Mouse (Mus musculus): ENCODE measurements around the gene Mpped2.

Gene Mpped2

DNA sequence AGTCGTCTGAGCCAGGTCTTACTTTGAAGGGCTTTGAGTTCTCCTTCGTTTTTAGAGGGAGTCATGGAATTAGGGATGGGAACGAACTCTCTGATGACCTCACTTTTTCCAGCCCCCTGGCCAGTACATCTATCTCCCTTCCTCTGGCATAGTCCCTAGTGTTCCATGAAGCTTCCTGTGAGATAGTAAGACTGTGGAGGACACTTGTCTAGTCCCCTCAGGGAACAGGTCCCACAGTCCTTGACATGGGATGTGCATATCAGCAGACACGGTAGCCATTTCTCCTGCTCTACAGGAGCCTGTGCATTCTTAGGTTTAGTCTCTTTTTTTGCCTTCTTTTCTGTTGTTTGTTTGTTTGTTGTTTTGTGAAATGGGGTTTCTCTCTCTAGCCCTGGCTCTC, 105.8 kb downstream of the Mpped2 start:
- DNase-seq (ENCODE audit: low spot score) = no peak

GRCm38 (mm10) chr2:106815898-106816297, 122.8 kb downstream of the Mpped2 start:
- no peak for DNase-seq (ENCODE audit: low spot score)

GRCm38 (mm10) chr2:106821292-106821691, 128.2 kb downstream of the Mpped2 start:
- no peak for DNase-seq (ENCODE audit: low spot score)

GRCm38 (mm10) chr2:106821883-106822282, 128.8 kb downstream of the Mpped2 start:
- DNase-seq (ENCODE audit: low spot score) = no peak

GRCm38 (mm10) chr2:106822540-106822939, 129.5 kb downstream of the Mpped2 start:
- no peak for DNase-seq (ENCODE audit: low spot score)

- DNase-seq (ENCODE audit: low spot score) = no peak
Measured at GRCm38 (mm10) chr2:106825461-106825860, 132.4 kb downstream of the Mpped2 start.

DNA sequence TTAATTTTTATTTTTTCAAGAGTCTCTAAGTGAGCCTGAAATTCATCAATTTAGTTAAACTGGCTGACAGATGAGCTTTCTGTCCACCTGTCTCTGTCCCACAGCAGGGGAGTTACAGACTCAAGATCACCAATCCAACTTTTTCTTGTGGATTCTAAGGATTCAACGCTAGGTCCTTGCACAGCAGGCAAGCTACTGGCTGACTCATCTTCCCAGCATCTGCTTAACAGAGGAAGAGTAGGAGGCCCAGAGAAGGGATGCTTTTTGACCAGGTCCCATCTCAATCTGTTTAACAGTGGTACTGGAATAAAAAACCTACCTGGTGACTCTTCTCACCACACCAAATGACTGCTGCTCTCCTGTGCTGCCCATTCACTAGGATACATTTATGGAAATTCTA, 133.0 kb downstream of the Mpped2 start:
- DNase-seq (ENCODE audit: low spot score) = no peak

- no peak for DNase-seq (ENCODE audit: low spot score)
Measured at GRCm38 (mm10) chr2:106826806-106827205, 133.7 kb downstream of the Mpped2 start.

GRCm38 (mm10) chr2:106828573-106829310, 135.7 kb downstream of the Mpped2 start:
- no peak for DNase-seq (ENCODE audit: low spot score)

DNA sequence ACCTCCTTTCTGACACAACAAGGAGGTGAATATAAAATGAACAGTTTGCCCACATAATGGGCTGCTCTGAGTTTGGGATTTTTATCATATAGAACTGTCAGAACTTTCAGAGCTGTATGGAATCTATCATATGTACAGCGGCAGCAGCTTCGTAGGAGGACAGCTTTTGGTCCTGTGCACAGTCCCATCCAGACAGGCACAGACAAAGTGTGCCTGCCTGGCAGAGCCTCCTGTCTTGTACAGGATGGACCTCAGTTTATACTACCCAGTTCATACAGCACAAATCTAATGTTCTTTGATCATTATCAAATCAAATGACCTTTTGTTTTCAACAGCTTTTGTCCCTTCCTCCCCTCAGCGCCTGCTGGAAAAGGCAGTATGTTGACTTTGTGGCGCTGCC, 136.4 kb downstream of the Mpped2 start:
- no peak for DNase-seq (ENCODE audit: low spot score)

- no peak for DNase-seq (ENCODE audit: low spot score)
Measured at GRCm38 (mm10) chr2:106832577-106832976, 139.5 kb downstream of the Mpped2 start.

DNA sequence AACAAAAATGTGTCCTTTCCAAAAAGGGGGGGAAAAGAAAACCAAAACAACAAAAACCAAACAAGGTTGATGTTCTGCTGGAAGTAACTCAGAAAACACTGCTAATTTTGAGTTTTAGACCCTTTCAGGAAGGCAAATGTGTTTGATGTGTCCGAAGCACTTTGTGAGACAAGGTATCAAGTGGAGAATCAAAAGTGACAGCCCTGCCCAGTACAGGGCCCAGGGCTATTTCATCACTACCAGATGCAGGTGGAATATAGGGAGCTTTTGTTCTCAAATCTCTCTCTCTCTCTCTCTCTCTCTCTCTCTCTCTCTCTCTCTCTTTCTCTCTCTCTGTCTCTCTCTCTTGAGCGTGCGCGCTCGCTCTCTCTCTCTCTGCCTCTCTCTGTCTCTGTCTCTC, 140.1 kb downstream of the Mpped2 start:
- DNase-seq (ENCODE audit: low spot score) = no peak

DNA sequence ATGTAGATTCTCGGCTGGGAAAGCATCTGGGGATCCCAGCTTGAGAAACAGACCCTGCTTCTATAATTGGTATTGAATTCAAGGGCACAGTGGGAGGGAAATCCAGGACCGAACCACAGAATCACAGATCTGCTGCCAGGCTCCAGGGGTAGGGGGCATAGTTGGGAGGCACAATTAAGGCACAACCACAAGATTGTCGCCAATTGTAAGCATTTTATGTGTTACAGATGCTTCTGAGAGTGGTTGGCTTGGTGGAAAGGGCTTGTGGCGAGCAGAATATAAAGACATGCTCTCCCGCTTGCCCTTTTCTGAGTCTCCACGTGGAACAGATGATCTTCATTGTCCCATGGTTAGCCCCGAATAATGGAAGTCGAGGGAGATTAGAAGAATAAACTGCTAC, 142.3 kb downstream of the Mpped2 start:
- DNase-seq (ENCODE audit: low spot score) = no peak

DNA sequence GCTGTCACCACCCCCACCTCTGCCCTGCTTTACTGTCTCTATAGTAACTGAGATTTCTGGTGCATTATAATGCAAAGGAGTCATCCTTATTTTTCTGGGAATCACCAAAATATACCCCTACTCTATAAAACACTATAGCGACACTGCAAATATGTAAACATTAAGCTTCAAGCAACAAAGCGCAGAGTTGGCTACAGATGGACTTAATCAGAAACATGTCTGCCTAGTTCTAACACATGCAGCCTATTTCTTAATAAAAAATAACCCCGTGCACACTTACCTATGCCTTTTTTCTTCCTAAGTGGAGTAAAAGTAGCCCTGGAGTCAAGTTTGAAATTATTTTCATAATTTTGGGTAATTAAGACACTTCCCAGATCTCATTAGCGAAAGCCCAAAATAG, 144.2 kb downstream of the Mpped2 start:
- DNase-seq (ENCODE audit: low spot score) = no peak

DNA sequence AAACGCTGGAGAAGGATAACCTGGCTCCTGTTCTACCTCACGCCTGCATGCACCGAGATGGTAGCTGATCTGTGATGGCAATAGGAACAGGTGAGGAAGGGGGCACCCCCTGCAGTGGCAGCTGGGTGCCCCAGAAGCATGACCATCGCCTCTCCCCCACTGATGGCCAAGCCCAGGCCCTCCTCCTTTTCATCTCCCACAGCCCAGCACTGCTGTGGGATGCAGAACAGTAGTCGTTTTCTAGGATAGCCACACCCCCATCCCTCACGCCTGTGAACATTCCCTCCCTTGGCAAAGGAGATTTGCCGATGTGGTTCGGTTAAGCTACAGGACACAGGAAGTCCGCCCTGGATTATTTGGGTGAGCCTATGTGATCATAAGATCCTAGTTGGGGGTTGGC, 151.1 kb downstream of the Mpped2 start:
- DNase-seq (ENCODE audit: low spot score) = no peak

GRCm38 (mm10) chr2:106844766-106845678, 152.0 kb downstream of the Mpped2 start:
- DNase-seq (ENCODE audit: low spot score) = no peak

DNA sequence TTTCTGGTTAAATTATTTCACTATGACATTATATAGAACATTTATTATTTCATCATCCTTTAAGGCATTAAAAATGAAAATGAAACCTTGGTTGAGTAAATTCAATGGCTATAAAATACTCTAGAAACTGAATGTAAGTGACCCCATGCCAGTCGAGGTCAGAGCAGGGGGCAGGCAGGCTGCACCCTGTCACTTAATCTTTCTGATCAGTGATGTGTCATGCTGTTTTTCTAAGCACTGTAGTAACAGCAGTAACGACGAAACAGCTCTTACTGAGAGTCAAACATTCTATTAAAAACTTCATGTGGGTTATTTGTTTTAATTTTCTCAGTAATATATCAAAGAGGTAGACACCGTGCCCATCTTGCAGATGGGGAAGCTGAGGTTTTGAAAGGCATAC, 153.4 kb downstream of the Mpped2 start:
- DNase-seq (ENCODE audit: low spot score) = no peak

DNA sequence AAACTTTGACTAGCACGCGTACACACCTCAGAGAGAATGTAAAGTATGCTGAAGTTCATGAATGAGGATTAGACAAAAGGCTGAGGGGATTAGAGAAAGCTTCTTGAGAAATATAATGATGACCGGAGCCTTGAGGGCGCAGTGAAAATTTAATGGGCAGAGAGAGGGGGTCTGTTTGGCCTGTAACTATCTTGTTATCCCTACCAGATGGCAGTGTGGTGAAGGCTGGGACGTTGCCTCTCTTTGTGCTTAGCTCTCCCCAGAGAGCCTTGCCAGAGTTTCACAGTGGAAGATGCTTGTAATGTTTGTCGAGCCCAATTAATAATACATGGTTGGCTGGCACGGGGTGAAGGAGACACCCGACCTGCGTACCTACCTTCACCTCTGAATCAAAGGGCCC, 156.3 kb downstream of the Mpped2 start:
- no peak for DNase-seq (ENCODE audit: low spot score)

GRCm38 (mm10) chr2:106851515-106851914, 158.4 kb downstream of the Mpped2 start:
- no peak for DNase-seq (ENCODE audit: low spot score)

DNA sequence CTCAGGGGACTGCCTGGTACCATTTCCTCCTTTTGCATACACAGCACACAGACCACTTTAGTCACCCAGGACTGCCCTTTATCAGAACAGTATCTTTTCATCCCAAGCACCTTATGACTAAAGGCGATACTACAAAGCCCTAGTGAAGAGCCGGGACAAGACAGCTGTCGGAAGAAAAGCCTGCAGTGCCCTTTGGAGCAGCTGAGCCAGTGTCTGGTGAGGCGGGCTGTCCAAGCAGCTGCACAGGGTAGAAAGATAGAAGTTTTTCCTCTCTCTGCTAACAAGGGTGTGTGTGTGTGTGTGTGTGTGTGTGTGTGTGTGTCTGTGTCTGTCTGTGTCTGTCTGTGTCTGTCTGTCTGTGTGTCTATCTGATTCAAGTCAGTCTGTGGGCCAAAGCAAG, 161.1 kb downstream of the Mpped2 start:
- no peak for DNase-seq (ENCODE audit: low spot score)

- DNase-seq (ENCODE audit: low spot score) = no peak
Measured at GRCm38 (mm10) chr2:106854758-106855157, 161.7 kb downstream of the Mpped2 start.

DNA sequence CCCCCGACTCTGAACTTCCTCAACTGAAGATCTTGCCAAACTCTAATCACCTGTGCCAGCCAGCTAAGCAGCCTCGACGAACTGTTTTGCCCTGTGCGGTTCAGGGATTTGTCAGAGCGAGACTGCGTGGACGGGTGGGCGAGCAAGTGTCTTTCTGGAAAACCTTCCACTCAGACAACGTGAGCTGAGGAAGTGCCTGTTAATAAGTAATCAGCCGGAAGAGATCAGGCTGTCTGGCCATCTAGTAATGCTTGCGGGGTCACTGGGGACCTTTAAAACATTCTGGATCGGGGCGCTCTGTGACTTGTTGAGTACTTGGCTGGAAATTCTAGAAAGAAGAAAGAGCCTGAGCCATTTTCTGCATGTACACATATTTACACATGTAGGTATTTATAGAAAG, 162.1 kb downstream of the Mpped2 start:
- DNase-seq (ENCODE audit: low spot score) = no peak

DNA sequence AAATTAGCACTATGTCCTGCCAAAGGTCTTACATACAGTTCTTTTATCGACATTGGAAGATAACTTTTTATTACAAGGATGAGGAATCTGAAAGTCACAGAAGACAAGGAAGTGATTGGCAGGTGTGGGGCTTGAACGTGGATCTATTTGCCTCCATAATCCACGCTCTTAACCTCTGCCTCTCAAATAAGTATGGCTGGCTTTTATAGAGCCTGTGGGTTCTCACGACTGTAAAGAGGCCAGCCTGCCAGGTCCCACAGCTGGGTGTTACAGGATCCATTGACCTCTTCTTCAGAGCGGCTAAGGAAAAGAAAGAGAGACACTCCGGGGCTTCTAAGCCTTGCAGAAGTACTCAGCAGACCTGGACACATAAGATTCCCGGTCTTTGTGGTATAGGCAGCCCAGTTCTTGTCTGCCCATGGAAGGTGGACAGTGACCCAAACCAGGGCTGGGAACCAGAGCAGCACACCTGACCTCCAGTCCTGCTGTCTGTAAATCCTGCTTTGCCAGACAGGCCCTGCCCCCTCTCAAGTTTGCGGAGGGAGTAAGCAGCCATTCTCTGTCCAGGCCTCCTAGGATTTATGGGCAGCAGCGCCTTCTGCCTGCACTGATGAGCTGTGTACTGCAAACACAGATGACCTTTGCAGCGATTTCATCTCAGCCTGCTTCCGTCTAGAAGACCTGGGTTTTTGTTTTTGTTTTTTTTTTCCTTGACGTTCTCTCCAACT, 162.7 kb downstream of the Mpped2 start:
- no peak for DNase-seq (ENCODE audit: low spot score)

All from layer of hippocampus, adult 11-12 months (tissue).